Mouse (Mus musculus): Measurements from ENCODE around the gene Rpp25l. TPM values are rescaled to one million over a fixed set of nuclear protein-coding genes. Genes with fewer than 3 reads are reported as not detected.
"Not testable (repeated sequence)": the region's sequence is repeated elsewhere in the genome, so short reads cannot be mapped to it uniquely, and the experiment has no call there.

Gene Rpp25l
- total RNA-seq, 2 experiments from 2014 or later: 46.9 to 48.3 TPM

GRCm38 (mm10) chr4:41698421-41699016, 14.8 kb downstream of the Rpp25l start:
- DNase-seq (ENCODE audit: low spot score): peak; percentile 80

GRCm38 (mm10) chr4:41696930-41697841, 16.1 kb downstream of the Rpp25l start, which contains the start of gene Cntfr:
Gene Cntfr, minus strand, starts transcription at chr4:41697089.
- DNase-seq (ENCODE audit: low spot score): peak; percentile 88

DNA sequence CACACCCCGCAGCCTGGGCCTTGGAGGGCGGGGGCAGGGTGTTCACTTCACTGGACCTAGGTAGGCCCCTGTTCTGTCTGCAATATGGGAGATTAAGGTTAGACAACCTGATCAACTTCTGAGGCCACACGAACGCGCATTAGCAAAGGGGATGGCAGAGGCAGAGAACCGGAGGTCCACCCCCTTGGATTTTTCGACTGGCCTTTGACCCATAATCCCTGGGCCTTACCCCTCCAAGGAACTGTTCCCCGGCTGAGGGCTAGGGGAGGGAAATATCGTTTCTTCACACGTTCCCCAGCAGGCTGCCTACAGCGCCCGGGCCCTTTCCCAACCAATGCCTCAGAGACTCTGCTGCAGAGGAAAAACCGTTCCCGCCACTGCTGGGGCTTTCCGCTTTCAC, 16.9 kb downstream of the Rpp25l start:
- DNase-seq (ENCODE audit: low spot score): not testable (repeated sequence)

GRCm38 (mm10) chr4:41695800-41696199, 17.5 kb downstream of the Rpp25l start:
- not testable (repeated sequence) for DNase-seq (ENCODE audit: low spot score)

GRCm38 (mm10) chr4:41693511-41693910, 19.8 kb downstream of the Rpp25l start:
- not testable (repeated sequence) for DNase-seq (ENCODE audit: low spot score)

- not testable (repeated sequence) for DNase-seq (ENCODE audit: low spot score)
These were observed 23.3 kb downstream of the Rpp25l start for GRCm38 (mm10) chr4:41690014-41690413.

GRCm38 (mm10) chr4:41688562-41688961, 24.8 kb downstream of the Rpp25l start:
- not testable (repeated sequence) for DNase-seq (ENCODE audit: low spot score)

DNA sequence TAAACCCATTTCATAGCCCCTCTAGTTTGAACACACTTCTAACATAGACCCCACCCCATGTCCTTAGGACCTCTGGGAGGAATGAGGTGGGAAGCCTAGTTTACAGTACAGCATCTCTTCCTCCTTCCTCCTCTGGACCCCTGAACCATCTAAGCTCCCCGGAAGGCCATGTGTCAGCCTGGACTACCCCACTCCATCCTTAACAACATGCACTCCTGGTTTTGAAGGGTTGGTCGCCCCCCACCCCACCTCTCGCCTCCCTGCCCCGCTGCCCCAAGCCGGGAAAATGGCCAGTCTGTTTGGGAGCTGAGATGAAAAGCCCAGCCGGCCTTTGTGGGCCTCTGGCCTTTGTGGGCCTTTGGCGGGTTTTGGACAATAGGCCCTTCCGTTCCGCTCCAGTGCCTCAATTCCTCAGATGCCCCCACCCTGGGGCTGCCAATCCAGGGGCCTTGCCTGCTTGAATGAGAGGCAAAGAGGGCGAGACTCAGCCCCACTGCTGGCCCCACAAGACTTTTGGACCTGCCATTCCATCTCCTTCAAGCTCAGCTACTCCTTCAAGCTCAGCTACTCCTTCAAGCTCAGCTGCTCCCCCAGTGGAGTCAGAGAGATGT, 27.3 kb downstream of the Rpp25l start:
- not testable (repeated sequence) for DNase-seq (ENCODE audit: low spot score)

DNA sequence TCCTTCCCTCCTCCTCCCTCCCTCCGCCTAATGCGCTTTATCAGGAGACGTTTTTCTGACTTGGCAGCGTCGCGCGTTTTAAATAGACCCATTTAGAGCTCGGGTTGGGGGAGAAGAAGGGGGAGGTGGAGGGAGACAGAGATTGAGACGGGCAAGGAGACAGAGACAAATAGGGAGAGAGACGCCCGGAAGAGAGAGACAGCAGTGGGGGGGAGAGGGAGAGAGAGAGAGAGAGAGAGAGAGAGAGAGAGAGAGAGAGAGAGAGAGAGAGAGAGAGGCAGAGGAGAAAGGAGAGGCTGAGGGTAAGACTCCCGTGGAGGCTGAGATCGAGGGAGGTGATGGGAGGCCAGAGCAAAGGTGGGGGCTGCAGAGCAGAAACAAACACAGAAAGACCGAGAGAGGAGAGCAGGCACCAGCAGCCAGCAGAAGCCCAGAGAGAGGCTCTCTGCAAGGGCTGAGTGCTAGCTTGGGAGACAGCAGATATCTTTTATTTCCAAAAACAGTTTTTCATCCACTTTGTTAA, 28.3 kb downstream of the Rpp25l start:
- DNase-seq (ENCODE audit: low spot score): not testable (repeated sequence)

GRCm38 (mm10) chr4:41684131-41684930, 29.0 kb downstream of the Rpp25l start:
- DNase-seq (ENCODE audit: low spot score): not testable (repeated sequence)

DNA sequence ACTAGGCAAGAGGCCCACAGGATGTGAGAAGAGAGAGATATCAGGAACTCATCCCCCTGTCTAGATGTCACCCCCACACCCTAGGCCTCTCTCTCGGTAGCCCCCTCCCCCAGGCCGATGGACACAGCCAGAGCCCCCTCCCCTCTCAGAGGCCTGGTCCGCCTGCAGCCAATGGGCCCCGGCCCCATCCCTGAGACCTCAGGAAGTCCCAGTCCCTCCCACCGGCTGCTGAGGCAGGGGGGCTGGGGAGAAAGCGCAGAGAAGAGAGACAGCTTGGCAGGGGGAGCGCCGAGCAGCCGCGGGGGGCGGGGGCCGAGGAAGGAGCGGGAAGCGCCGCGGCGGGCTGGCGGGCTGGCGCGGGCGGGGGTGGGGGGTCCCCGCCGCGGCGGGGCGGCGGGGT, 30.0 kb downstream of the Rpp25l start:
- DNase-seq (ENCODE audit: low spot score): not testable (repeated sequence)

GRCm38 (mm10) chr4:41682789-41683188, 30.5 kb downstream of the Rpp25l start:
- DNase-seq (ENCODE audit: low spot score): no peak

- DNase-seq (ENCODE audit: low spot score): no peak
These were observed 31.4 kb downstream of the Rpp25l start for GRCm38 (mm10) chr4:41681947-41682346.

DNA sequence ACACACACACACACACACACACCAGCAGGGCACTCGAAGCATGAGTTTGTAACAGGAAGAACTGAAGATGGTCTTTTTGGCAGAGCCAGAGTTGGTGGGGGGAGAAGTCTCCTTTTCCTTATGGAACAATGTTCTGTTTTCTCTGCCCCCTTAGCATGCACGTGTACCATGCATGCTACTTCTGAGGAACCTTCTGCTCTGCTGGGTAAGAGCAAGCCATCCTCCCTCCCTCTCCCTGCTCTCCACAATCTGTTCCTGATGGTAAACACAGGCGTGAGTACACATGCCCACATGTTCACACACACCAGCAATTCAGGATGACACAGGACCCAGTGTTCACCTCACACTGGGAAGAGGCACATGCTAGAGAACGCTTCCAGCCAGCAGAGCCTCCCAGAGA, 32.2 kb downstream of the Rpp25l start:
- no peak for DNase-seq (ENCODE audit: low spot score)

- DNase-seq (ENCODE audit: low spot score): no peak
These were observed 34.0 kb downstream of the Rpp25l start for GRCm38 (mm10) chr4:41679291-41679690.

DNA sequence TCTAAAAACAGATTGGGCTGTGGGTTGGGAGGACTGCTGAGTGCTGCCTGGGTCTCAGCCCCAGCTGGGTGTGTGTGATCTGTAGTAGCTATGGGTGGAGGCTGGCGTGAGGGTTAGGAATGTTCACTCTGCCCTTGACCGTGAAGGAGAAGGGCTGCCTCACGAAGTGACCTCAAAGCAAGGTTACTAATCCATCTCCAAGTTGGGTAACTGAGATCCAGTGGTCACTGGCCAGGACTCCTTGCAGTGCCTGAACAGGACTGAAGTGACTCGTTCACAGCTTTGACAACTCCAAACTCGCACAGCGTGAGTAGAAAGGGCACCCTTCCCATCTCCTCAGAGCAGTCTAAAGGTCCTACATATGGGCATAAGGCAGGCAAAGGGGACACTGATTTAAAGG, 34.5 kb downstream of the Rpp25l start:
- DNase-seq (ENCODE audit: low spot score): no peak

- no peak for DNase-seq (ENCODE audit: low spot score)
These were observed 36.2 kb downstream of the Rpp25l start for GRCm38 (mm10) chr4:41677006-41677629.

DNA sequence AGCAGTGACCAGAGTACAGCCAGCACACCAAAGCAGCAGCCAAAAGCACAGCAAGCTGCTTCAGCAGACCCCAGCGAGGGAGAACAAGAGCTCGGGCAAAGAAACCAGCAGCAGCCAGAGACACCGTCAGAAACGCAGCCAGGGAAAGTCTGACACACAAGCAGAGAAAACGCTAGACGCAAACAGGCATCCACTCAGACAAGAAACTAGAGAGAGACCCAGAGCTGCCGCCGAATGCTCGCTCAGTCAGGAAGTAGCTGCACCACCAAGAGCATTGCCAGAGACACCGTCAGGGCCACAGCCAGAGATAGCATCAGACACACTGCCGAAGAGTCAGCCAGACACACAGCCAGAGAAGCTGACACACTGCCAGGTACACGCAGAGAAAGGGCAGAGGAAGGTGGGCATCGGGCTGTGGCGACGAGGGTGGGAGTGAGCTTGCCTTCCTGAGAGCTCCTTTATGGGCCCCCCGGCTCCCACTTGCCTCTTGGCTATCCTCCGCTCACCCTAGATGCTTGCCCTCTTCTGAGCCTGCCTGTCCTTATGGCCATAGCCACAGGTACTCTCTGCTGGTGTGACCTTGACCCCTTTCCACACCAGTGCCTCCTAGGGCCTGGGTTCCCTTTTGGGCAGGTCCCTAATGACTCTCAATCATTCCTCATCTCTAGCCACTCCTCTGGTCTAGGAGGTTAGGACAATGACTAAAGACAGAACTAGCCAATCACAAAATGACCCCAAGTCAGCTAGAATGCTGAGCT, 36.9 kb downstream of the Rpp25l start:
- DNase-seq (ENCODE audit: low spot score): no peak

GRCm38 (mm10) chr4:41673186-41673585, 40.1 kb downstream of the Rpp25l start:
- no peak for DNase-seq (ENCODE audit: low spot score)

- DNase-seq (ENCODE audit: low spot score): no peak
These were observed 40.8 kb downstream of the Rpp25l start for GRCm38 (mm10) chr4:41672522-41672963.
